Mouse (Mus musculus): ENCODE data around the gene Hist1h1e. TPM values are rescaled to one million over a fixed set of nuclear protein-coding genes. Genes with fewer than 3 reads are reported as not detected.

Gene Hist1h1e
- polyA plus RNA-seq, 2 experiments = 7.7 to 16.4 TPM

- H3K27me3 ChIP-seq (ENCODE audit: control insufficient read depth, insufficient read depth, low read length) = no peaks in the 10 kb centered on the region
- H3K4me1 ChIP-seq (ENCODE audit: control insufficient read depth, insufficient read depth, low read length) = peaks cover 13% of the 10 kb centered on the region; the same call in 1 of the 2 replicates
- peak within 1 kb of the TSS; percentile 40 for H3K4me3 ChIP-seq (replicated peaks; ENCODE audit: low read length)
- ATAC-seq (ENCODE audit: low FRiP score, low read depth) (peak; percentile 89), DNase-seq (ENCODE audit: low spot score) (peak; percentile 96)
- H3K4me2 ChIP-seq (replicated peaks; ENCODE audit: low read depth, low read length, severe bottlenecking) = peak within 1 kb of the TSS; percentile 56
- peak; percentile 33; the same call in 1 of the 2 replicates for TF ChIP-seq POLR2A (IDR thresholded peaks at IDR 0.05; ENCODE audit: borderline replicate concordance, extremely low read depth, insufficient read depth, insufficient read length)
- WGBS = under 1% methylated on average over 17 of the region's 18 CpGs
- peak within 1 kb of the TSS; percentile 57 for H3K9ac ChIP-seq (ENCODE audit: low read depth, low read length, severe bottlenecking)
- H3K27ac ChIP-seq (replicated peaks; ENCODE audit: low read depth, low read length) = peak within 1 kb of the TSS; percentile 93
- H3K9me3 ChIP-seq (ENCODE audit: control insufficient read depth, low read length) = no peaks in the 10 kb centered on the region
- no peaks in the 10 kb centered on the region for H3K36me3 ChIP-seq (ENCODE audit: control insufficient read depth, insufficient read depth, low read length)
These were observed 51.3 kb downstream of the Hist1h1e start, which contains the start of the genes Hist1h2ae and Hist1h2bg for GRCm38 (mm10) chr13:23571022-23571503. Hist1h2ae (minus strand) TSS chr13:23571220. Hist1h2bg (plus strand) TSS chr13:23571396.

Small RNA genes lying within 50 kb of the gene (microRNA-seq; reads per million reads assigned to microRNA genes)
- gene Gm44359 (not detected), gene Gm44394 (not detected)

Other genes starting within 250 kb of the Hist1h1e start
Only the 30 nearest of the 36 such genes appear.
- 0.62 and 0.79 TPM in 2 replicates for gene Btn2a2, start 133.7 kb downstream of the Hist1h1e start, polyA plus RNA-seq (2012; rRNA removed)
- 0.89 and 1.2 TPM in 2 replicates for gene Btn2a2, start 133.7 kb downstream of the Hist1h1e start, polyA plus RNA-seq (2014; fragmentation: Nextera tagmentation; extraction: Ambion mirVana)
- gene Hist1h4h, start 91.5 kb downstream of the Hist1h1e start, polyA plus RNA-seq (2012; rRNA removed) = 18.2 and 19.2 TPM in 2 replicates
- 5.5 and 8.1 TPM in 2 replicates for gene Hist1h4h, start 91.5 kb downstream of the Hist1h1e start, polyA plus RNA-seq (2014; fragmentation: Nextera tagmentation; extraction: Ambion mirVana)
- gene Hist1h2af, start 88.7 kb downstream of the Hist1h1e start, polyA plus RNA-seq (2012; rRNA removed) = 557 and 662 TPM in 2 replicates
- 9.1 and 11.0 TPM in 2 replicates for gene Hist1h2af, start 88.7 kb downstream of the Hist1h1e start, polyA plus RNA-seq (2014; fragmentation: Nextera tagmentation; extraction: Ambion mirVana)
- gene Hist1h3g, start 87.1 kb downstream of the Hist1h1e start, polyA plus RNA-seq (2012; rRNA removed) = 32.6 and 62.7 TPM in 2 replicates
- gene Hist1h3g, start 87.1 kb downstream of the Hist1h1e start, polyA plus RNA-seq (2014; fragmentation: Nextera tagmentation; extraction: Ambion mirVana) = 4.1 and 6.7 TPM in 2 replicates
- 5.2 and 6.1 TPM in 2 replicates for gene Hist1h2bh, start 79.2 kb downstream of the Hist1h1e start, polyA plus RNA-seq (2012; rRNA removed)
- 0.48 and 0.57 TPM in 2 replicates for gene Hist1h2bh, start 79.2 kb downstream of the Hist1h1e start, polyA plus RNA-seq (2014; fragmentation: Nextera tagmentation; extraction: Ambion mirVana)
- gene Hist1h3f, start 78.5 kb downstream of the Hist1h1e start, polyA plus RNA-seq (2012; rRNA removed) = 4.1 and 7.4 TPM in 2 replicates
- gene Hist1h3f, start 78.5 kb downstream of the Hist1h1e start, polyA plus RNA-seq (2014; fragmentation: Nextera tagmentation; extraction: Ambion mirVana) = 0.65 and 1.00 TPM in 2 replicates
- gene Hist1h4f, start 70.9 kb downstream of the Hist1h1e start, polyA plus RNA-seq (2012; rRNA removed) = 13.7 and 21.4 TPM in 2 replicates
- gene Hist1h4f, start 70.9 kb downstream of the Hist1h1e start, polyA plus RNA-seq (2014; fragmentation: Nextera tagmentation; extraction: Ambion mirVana) = 2.6 and 2.8 TPM in 2 replicates
- gene Hist1h1d, start 69.3 kb downstream of the Hist1h1e start, polyA plus RNA-seq (2012; rRNA removed) = 0.50 and 0.62 TPM in 2 replicates
- gene Hist1h1d, start 69.3 kb downstream of the Hist1h1e start, polyA plus RNA-seq (2014; fragmentation: Nextera tagmentation; extraction: Ambion mirVana) = 0.47 and 0.61 TPM in 2 replicates
- gene Hist1h3e, start 60.2 kb downstream of the Hist1h1e start, polyA plus RNA-seq (2012; rRNA removed) = 36.1 and 54.1 TPM in 2 replicates
- gene Hist1h3e, start 60.2 kb downstream of the Hist1h1e start, polyA plus RNA-seq (2014; fragmentation: Nextera tagmentation; extraction: Ambion mirVana) = 6.7 and 7.0 TPM in 2 replicates
- gene Hist1h2ae, start 51.3 kb downstream of the Hist1h1e start, polyA plus RNA-seq (2012; rRNA removed) = 19.8 and 35.0 TPM in 2 replicates
- 103 and 109 TPM in 2 replicates for gene Hist1h2ae, start 51.3 kb downstream of the Hist1h1e start, polyA plus RNA-seq (2014; fragmentation: Nextera tagmentation; extraction: Ambion mirVana)
- 38.9 and 60.8 TPM in 2 replicates for gene Hist1h2bg, start 51.2 kb downstream of the Hist1h1e start, polyA plus RNA-seq (2012; rRNA removed)
- gene Hist1h2bg, start 51.2 kb downstream of the Hist1h1e start, polyA plus RNA-seq (2014; fragmentation: Nextera tagmentation; extraction: Ambion mirVana) = 6.9 and 10.0 TPM in 2 replicates
- gene Hist1h2bf, start 48.4 kb downstream of the Hist1h1e start, polyA plus RNA-seq (2012; rRNA removed) = 17.8 and 25.9 TPM in 2 replicates
- 5.3 and 8.5 TPM in 2 replicates for gene Hist1h2bf, start 48.4 kb downstream of the Hist1h1e start, polyA plus RNA-seq (2014; fragmentation: Nextera tagmentation; extraction: Ambion mirVana)
- 6.1 and 13.9 TPM in 2 replicates for gene Hist1h2ad, start 48.2 kb downstream of the Hist1h1e start, polyA plus RNA-seq (2012; rRNA removed)
- gene Hist1h2ad, start 48.2 kb downstream of the Hist1h1e start, polyA plus RNA-seq (2014; fragmentation: Nextera tagmentation; extraction: Ambion mirVana) = 1.2 and 5.3 TPM in 2 replicates
- 30.0 and 33.8 TPM in 2 replicates for gene Hist1h3d, start 46.8 kb downstream of the Hist1h1e start, polyA plus RNA-seq (2012; rRNA removed)
- 6.8 and 10.4 TPM in 2 replicates for gene Hist1h3d, start 46.8 kb downstream of the Hist1h1e start, polyA plus RNA-seq (2014; fragmentation: Nextera tagmentation; extraction: Ambion mirVana)
- 9.4 and 9.8 TPM in 2 replicates for gene Hist1h4d, start 41.0 kb downstream of the Hist1h1e start, polyA plus RNA-seq (2012; rRNA removed)
- 95.5 and 101 TPM in 2 replicates for gene Hist1h4d, start 41.0 kb downstream of the Hist1h1e start, polyA plus RNA-seq (2014; fragmentation: Nextera tagmentation; extraction: Ambion mirVana)
- gene Hist1h2be, start 1.4 kb downstream of the Hist1h1e start, polyA plus RNA-seq (2012; rRNA removed) = 3.0 and 3.4 TPM in 2 replicates
- gene Hist1h2be, start 1.4 kb downstream of the Hist1h1e start, polyA plus RNA-seq (2014; fragmentation: Nextera tagmentation; extraction: Ambion mirVana) = 1.2 and 1.5 TPM in 2 replicates
- 1.6 and 2.7 TPM in 2 replicates for gene Hist1h2ac, start 61.4 kb upstream of the Hist1h1e start, polyA plus RNA-seq (2012; rRNA removed)
- 0.65 and 0.78 TPM in 2 replicates for gene Hist1h2ac, start 61.4 kb upstream of the Hist1h1e start, polyA plus RNA-seq (2014; fragmentation: Nextera tagmentation; extraction: Ambion mirVana)
- 48.2 and 49.5 TPM in 2 replicates for gene Hist1h2bc, start 61.6 kb upstream of the Hist1h1e start, polyA plus RNA-seq (2012; rRNA removed)
- 34.9 and 44.4 TPM in 2 replicates for gene Hist1h2bc, start 61.6 kb upstream of the Hist1h1e start, polyA plus RNA-seq (2014; fragmentation: Nextera tagmentation; extraction: Ambion mirVana)
- 0.20 and 0.33 TPM in 2 replicates for gene Hist1h1t, start 73.3 kb upstream of the Hist1h1e start, polyA plus RNA-seq (2012; rRNA removed)
- 0.21 TPM in 1 of 2 replicates, not detected in the other for gene Hist1h1t, start 73.3 kb upstream of the Hist1h1e start, polyA plus RNA-seq (2014; fragmentation: Nextera tagmentation; extraction: Ambion mirVana)
- gene Hist1h4c, start 75.9 kb upstream of the Hist1h1e start, polyA plus RNA-seq (2012; rRNA removed) = 5.6 and 10.0 TPM in 2 replicates
- 8.7 and 10.2 TPM in 2 replicates for gene Hist1h4c, start 75.9 kb upstream of the Hist1h1e start, polyA plus RNA-seq (2014; fragmentation: Nextera tagmentation; extraction: Ambion mirVana)
- 3.6 and 4.5 TPM in 2 replicates for gene Hfe, start 88.3 kb upstream of the Hist1h1e start, polyA plus RNA-seq (2012; rRNA removed)
- 9.3 and 10.5 TPM in 2 replicates for gene Hfe, start 88.3 kb upstream of the Hist1h1e start, polyA plus RNA-seq (2014; fragmentation: Nextera tagmentation; extraction: Ambion mirVana)
- 23.7 and 28.5 TPM in 2 replicates for gene Hist1h1c, start 116.2 kb upstream of the Hist1h1e start, polyA plus RNA-seq (2012; rRNA removed)
- gene Hist1h1c, start 116.2 kb upstream of the Hist1h1e start, polyA plus RNA-seq (2014; fragmentation: Nextera tagmentation; extraction: Ambion mirVana) = 24.7 and 27.5 TPM in 2 replicates
- 41.4 and 92.0 TPM in 2 replicates for gene Hist1h3c, start 123.0 kb upstream of the Hist1h1e start, polyA plus RNA-seq (2012; rRNA removed)
- 8.1 and 12.0 TPM in 2 replicates for gene Hist1h3c, start 123.0 kb upstream of the Hist1h1e start, polyA plus RNA-seq (2014; fragmentation: Nextera tagmentation; extraction: Ambion mirVana)
- 13.5 and 15.9 TPM in 2 replicates for gene Hist1h2bb, start 124.2 kb upstream of the Hist1h1e start, polyA plus RNA-seq (2012; rRNA removed)
- gene Hist1h2bb, start 124.2 kb upstream of the Hist1h1e start, polyA plus RNA-seq (2014; fragmentation: Nextera tagmentation; extraction: Ambion mirVana) = 1.2 and 1.4 TPM in 2 replicates
- gene Hist1h2ab, start 128.6 kb upstream of the Hist1h1e start, polyA plus RNA-seq (2012; rRNA removed) = 37.1 and 40.4 TPM in 2 replicates
- 39.0 and 40.1 TPM in 2 replicates for gene Hist1h2ab, start 128.6 kb upstream of the Hist1h1e start, polyA plus RNA-seq (2014; fragmentation: Nextera tagmentation; extraction: Ambion mirVana)
- 52.4 and 65.5 TPM in 2 replicates for gene Hist1h3b, start 129.7 kb upstream of the Hist1h1e start, polyA plus RNA-seq (2012; rRNA removed)
- gene Hist1h3b, start 129.7 kb upstream of the Hist1h1e start, polyA plus RNA-seq (2014; fragmentation: Nextera tagmentation; extraction: Ambion mirVana) = 6.5 and 12.4 TPM in 2 replicates
- gene Hist1h4b, start 134.5 kb upstream of the Hist1h1e start, polyA plus RNA-seq (2012; rRNA removed) = 20.0 and 26.6 TPM in 2 replicates
- 4.4 and 6.6 TPM in 2 replicates for gene Hist1h4b, start 134.5 kb upstream of the Hist1h1e start, polyA plus RNA-seq (2014; fragmentation: Nextera tagmentation; extraction: Ambion mirVana)
- gene Hist1h4a, start 138.7 kb upstream of the Hist1h1e start, polyA plus RNA-seq (2012; rRNA removed) = 10.1 and 16.1 TPM in 2 replicates
- 0.84 and 0.90 TPM in 2 replicates for gene Hist1h4a, start 138.7 kb upstream of the Hist1h1e start, polyA plus RNA-seq (2014; fragmentation: Nextera tagmentation; extraction: Ambion mirVana)
- 39.9 and 88.3 TPM in 2 replicates for gene Hist1h3a, start 139.8 kb upstream of the Hist1h1e start, polyA plus RNA-seq (2012; rRNA removed)
- 7.8 and 8.6 TPM in 2 replicates for gene Hist1h3a, start 139.8 kb upstream of the Hist1h1e start, polyA plus RNA-seq (2014; fragmentation: Nextera tagmentation; extraction: Ambion mirVana)
- 4.7 and 5.4 TPM in 2 replicates for gene Hist1h1a, start 141.1 kb upstream of the Hist1h1e start, polyA plus RNA-seq (2012; rRNA removed)
- gene Hist1h1a, start 141.1 kb upstream of the Hist1h1e start, polyA plus RNA-seq (2014; fragmentation: Nextera tagmentation; extraction: Ambion mirVana) = 3.6 and 4.8 TPM in 2 replicates